Mouse (Mus musculus): ENCODE measurements at regions not wholly inside any gene's neighbourhood (a gene's known extent, or its start where the extent isn't known, plus 50 kb on each side); places are given as distances from the start of the nearest gene placed in this dataset.

DNA sequence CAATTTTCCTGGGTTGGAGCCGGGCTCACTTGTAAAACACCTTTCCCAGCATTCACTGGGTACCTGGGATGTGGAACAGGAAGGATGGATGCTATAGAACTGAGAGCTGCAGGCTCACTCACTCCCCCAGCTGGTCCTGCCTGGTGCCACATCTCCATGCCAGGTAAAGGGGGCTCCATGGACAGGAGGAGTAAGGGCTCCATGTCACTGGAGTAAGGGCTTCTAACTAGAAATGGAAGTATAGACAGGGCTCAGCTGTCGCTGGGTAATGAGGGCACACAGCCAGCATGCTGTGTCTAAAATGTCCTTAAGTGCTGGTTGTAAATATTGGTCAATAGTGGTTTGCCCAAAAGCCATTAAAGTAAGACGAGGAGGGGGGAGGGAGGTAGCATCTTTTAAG, 99.4 kb upstream of the Gpr12 start:
- DNase-seq, result no peak

DNA sequence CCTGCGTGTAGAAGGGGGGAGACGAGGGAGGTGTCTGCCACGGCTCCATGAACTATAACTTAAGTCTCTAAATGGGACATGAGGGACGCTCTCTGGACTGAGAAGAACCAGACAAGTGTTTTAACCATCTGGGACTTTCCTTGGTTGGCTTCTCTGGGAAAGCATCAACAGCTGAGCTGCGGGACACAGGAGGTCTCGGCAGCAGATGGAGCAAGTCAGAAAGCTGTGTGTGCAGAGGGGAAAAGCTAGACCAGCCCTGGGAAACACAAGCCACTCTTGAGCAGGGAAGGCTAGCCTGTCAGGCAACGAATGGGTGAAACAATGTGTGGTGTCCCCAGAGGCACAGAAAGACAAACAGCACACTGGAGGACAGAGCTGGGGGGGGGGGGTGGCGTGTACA, 98.5 kb upstream of the Gpr12 start:
- DNase-seq, result no peak

DNA sequence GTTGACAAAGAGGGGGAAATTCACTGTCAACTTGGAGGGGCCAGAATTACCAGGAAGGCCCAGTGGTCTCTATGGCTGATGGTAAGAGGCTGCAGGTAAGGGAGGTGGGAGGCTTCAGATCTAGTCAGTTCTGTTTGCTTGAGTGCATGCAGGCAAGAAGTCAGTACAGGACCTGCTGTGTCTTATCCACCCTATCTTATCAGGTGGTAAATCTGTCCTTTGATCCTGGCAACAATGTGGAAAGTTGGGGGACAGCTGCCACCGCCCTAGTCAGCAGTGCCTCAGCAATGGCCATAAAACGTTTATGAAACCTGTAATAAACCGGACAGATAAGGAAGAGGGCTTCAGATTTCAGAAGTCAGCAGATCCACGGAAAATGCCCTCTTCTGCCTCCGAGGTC, 97.9 kb upstream of the Gpr12 start:
- no peak for DNase-seq

DNA sequence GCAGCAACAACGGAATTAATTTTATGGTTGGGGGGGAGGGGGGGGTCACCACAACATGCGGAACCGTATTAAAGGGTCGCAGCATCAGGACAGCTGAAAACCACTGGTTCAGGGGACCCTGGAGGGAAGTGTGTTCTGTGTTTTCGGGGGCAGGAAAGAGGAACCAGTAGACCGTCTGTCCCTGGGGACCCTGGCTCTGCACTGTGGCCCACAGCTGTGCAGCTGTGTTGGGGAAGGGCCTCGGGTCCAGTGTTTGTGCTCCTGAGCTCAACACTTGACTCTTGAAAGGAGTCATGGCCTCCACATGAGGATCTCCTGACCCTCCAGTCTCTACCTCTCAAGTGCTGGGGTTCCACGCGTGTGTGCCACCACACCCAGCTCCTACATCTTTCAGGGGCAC, 96.5 kb upstream of the Gpr12 start:
- peak in 1 of 2 experiments; percentile 48 for DNase-seq

DNA sequence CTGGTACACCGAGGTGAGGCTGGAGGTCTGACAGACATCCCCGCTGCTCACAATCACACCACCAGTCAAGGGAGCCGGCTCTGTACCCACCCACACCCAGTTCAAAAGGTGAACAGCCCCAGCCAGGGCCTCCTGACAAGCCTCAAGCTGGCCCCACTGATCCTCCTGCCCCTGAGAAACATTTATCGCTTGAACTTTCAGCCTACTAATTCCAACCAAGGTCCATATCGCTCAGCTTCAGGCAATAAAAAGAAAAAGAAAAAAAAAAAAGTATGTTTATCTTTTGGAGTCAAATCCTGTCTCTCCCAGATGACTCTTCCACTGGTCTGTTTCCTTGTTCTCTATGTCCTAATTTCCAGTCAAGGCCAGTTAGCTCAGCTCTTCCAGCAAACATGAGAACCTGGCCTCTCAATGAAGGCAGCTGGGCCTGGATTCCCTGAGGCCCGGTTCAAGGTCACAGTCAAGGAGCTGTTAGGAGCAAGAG, 94.2 kb upstream of the Gpr12 start:
- DNase-seq, result no peak

DNA sequence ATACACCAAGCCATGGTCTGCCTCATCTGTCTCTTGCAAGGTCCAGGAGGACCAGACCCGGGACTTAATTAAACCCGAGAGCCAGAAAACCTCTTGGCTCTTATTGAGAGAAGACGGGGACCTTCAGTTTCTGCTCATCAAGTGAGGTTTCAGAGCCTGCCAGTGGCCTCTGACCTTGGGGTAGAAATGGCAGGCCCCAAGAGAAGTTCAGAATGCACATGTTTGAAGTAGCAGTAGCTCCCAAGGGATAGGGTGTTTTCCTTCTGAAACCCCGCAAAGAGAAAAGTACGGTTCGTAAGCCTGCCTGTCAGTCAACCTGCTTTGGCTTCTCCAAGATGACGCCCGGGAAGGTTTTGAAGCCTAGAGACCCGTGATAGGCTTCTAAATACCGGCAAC, 93.7 kb upstream of the Gpr12 start:
- DNase-seq, result no peak

DNA sequence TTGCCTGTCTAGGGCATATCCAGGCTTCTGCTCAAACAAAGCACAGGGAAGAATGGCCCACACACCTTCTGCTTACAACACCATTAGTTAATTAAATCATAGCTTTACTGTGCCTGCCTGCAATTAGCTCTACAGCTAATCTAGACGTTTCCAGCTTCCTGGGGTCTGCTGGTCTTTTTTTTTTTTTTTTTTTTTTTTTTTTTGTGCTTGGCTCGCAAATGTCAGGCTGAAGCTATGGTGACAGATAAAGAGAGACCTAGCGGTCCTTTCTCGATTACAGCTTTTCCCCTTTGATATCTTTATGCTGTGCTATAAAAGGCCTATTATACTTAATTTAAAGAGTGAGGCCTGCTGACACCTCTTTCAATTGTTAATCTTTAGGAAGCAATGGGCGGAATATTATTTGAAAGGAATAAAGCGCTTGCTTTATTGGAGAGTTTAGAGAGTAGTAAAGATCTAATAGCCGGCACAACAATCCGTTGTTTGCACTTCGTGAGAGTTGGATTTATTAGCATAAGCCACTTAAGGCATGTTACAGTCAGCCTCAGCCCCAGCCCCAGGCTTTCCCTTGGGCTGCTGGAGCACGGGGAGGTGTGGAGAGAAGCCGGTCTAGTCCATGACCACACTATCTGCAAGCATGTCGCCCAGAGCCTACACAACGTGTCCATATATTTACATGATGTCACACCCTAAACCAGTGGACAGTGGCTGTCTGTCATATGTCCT, 93.2 kb upstream of the Gpr12 start:
- no peak for DNase-seq

DNA sequence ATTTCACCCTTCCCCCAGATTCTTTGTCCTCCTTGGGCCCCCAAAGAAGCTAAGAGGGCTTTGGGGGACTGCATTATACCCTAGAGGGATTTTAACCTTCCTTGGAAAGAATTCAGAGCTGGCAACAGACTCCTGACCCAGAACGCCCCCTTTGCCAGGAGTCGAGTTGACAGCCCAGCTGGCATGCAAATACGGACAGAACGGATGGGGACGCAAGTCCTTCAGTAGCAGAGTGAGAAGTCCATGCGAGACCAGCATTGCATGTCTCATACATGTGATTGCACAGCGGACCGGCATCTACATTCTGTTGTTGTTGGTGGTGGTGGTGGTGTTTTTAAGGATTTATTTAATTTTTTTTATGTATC, 92.1 kb upstream of the Gpr12 start:
- no peak for DNase-seq

DNA sequence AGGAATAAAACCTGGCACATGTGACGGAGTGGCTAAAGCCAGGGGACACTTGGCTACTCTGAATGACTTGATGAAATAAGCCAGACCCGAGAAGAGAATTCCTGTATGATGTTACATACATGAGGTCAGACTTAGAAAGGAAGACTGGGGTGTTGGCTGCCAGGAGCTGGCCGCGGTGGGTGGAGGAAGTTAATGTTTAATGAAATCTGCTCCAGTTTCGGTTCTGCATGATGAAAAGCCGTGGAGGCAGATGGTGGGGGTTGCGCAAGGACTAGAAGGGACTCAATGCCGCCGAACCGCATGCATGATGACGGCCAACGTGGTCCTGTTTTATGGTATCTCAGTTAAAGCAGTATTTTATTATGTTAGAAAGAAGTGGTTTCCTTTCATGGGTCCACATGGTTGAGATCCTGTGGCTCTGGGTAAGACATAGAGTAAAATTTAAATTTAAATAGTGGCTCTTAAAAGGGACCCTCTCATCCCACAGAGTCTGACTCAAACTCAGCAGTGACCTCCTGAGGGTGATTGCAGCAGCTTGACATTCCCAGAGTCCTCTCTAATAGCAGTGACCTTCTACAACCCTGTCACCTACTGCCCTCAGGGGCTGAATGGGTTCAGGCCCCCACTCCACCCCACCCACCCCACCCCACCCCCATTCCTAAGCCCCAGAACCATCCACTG, 91.6 kb upstream of the Gpr12 start:
- DNase-seq, result peak; percentile 80 to 83

DNA sequence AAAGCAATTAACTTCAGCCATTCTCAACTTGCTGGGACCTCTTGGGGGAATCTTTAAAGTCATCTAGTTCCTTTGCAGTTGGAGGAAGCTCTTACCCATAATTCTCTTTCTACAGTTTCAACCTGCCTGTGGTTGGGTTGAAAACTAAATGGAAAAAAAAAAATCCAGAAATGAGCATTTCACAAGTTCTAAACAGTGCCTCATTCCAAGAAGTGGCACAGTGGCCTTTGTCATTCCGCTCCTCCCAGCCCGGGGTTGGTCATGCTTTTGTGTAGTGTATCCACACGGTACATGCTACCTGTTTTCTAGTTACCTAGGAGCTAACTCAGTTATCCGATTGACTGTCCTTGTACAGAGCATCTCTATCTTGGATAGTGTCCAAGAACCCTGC, 90.8 kb upstream of the Gpr12 start:
- no peak for DNase-seq

DNA sequence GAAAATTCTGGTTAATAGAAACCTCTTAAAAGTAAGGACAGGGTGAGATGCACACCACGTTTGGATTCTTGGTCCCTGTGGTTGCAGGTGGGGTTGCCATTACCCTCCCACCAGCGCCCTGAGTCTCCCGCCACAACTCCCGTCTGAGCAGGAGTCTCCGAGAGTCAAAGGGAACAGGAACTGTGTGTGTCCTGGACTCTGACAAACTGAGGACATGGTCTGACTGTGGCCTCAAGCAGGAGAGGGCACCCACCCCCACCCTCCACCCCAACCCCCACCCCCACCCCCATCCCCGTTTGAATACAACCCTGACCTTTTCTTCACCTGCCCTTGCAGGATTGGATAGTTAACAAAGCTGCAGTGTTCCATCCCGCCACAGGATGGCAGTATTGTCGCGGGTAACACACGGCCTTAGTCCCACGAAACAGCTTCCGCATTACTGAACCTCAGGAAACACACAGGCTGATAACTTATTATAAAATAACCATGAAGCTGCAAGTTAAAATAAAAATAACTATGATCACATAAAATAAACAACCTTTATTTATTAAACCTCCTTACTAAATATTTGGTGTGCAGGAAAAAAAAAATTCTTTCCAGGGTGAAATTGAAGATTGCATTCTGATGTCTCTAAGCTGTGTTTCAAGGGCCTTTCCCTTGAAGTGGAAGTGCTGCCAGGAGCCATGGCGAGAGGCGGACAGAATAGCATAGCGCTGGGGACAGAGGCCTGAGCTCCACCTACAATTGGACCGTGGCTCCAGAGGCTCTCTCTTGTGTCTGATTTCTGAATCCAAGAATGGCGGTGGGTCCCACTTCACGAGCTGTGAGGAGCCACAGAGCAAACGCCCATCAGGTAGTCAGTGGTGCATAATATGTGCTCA, 90.2 kb upstream of the Gpr12 start:
- peak; percentile 66 to 83 for DNase-seq

DNA sequence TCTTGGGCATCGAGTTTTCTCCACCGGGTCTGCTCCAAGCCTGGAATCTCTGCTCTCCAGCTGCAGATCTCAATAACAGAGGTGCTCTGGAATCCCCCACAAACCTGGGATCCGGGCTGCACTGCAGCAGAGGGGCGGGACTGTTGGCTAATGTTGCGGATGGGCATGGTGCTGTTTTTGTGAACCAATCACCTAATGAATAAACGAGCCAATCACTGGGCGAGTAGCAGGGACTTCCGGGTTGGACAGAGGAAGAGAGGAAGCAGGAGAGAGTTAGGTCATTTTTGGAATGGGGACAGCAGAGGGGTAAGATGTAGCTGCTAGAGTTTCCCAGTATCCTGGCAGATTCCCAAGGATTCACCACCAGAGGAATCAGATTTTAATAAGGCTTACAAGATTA, 76.7 kb upstream of the Gpr12 start:
- DNase-seq, result no peak

DNA sequence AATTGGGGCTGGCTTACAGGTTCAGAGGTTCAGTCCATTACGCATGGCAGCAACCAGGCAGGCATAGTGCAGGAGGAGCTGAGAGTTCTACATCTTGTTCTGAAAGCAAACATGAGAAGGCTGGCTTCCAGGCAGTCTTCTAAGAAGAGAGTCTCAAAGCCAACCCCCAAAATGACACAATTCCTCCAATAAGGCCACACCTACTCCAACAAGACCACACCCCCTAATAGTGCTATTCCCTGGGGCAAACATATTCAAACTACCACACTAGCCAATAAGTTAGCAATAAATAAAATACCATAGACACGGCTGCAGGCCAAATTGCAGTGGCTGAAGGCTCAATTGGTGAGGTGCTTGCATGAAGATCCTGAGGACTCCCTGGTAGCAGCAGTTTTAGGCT, 72.2 kb upstream of the Gpr12 start:
- DNase-seq, result no peak

DNA sequence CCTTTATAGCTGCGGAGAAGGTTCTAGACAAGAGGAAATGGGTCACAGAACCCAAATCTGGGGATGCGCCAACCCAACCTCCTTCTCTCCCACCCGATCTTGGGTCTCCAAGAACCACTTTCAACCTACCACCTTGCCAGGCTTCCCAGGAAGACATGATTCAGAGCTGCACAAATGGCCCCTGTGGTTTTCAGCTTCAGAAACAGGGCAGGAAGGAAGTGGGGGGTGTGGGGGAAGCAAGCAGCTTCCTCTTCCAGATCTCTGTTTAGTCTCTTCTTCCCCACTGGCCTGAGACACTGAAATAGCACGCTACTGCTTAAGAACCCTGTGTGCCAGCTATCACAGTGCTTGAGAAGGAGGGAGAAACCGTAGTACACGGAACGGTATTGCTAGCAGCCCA, 70.4 kb upstream of the Gpr12 start:
- DNase-seq, result peak in 1 of 2 experiments; percentile 23

DNA sequence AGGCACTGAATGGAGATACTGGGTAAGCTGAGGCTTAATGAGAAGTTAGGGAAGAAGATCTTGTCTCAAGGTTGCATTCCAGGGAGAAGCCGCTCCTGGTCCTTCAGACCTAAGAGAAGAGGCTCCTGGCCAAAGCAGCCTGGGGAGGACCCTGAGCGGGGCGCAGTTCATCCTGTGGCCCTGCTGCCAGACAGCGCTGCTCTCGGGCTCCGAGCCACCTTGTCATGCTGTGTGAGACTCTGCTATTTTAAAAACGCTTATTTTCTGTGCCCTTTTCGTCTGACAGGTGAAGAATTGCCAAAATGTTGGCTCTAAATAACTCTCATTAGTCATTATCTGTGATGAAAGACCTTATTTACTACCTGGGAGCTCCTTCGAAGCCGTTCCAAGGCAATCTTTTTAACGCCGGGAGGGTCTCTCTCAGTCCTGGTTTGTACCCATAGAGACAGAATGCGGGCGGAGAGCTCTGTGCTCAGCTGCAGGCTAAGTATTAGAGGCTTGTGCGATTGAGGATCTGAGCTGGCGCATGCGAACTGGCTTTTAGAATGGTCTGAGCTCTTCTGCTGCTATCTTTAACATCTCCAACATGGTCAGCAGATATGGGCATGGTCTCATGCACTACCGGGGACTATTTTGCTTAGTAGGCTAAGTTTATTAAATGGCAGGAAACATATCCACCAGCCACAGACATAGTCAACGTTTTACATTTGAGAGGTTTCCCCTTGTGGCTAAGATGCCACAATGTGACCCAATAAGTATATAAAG, 68.8 kb upstream of the Gpr12 start:
- DNase-seq, result peak in 1 of 2 experiments; percentile 12

DNA sequence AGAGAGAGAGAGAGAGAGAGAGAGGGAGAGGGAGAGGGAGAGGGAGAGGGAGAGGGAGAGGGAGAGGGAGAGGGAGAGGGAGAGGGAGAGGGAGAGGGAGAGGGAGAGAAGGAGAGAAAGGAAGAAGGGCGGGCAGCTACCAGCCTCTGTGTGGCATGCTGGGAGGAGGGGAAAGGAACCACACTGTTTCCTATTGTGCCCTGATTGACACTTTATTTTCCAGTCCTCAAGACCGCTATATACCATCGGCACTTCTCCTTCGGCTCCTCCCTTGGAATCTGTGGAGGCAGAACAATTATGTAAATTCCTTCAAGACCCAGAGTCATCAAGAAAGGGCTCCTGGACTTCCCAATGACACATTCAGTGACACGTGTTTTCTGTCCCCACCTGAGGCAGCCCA, 67.8 kb upstream of the Gpr12 start:
- DNase-seq, result peak in 1 of 2 experiments; percentile 4

DNA sequence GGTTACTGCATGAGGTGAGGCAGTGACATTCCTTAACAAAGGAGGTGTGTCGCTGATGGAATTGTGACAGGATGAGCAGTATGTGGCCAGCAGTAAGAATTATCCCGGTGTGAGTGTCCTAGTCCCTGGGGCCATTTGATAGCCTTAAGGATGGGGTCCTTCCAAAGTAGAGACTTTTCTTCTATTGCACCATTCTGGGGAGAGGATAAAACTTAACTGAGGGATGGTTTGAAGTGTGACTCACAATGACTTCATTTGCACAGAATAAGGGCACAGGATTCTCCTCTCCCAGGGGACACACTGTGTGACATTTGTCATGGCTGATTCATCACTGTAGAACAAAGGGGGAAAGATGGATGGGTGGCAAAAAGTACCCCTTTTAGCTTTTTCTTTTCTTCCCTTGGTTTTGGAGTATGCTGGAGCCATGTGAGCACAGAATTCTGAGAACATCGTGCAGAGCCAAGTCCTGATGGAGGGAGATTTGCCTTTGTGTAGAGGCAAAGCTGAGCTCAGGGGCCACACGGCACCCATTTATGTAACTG, 63.6 kb upstream of the Gpr12 start:
- DNase-seq, result no peak

DNA sequence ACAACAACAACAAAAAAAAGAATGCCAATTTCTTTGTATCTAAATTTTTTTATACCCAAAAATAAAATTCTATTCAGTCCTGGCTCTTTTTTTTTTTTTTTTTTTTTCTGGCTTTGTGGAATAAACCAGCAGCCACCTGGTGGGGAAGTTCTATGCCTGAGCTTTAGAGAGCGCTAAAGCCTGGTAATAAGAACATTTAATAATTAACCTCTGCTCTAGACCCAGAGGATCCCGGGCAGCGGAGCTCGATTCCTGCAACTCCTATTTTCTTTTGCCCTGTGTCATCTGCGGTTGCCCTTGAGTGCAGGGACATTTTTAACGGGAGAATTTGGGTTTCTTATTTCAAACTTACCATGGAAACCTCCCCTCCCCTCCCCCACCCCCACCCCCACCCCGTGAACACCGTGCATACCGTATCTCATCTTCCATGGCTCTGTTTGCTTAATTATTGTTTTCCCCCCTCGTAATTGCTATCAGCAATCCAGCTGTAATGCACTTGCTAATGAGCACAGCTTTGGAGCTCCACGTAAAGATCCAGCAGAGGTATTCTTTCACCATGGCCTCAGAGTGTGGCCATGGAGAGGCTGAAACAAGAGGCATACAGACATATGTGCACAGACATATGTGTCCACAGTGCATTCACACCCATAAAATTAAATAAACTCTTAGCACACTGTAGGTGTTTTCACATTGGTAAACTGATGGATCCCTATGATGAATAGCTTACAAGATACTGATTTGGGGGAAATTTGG, 62.8 kb upstream of the Gpr12 start:
- DNase-seq, result no peak

DNA sequence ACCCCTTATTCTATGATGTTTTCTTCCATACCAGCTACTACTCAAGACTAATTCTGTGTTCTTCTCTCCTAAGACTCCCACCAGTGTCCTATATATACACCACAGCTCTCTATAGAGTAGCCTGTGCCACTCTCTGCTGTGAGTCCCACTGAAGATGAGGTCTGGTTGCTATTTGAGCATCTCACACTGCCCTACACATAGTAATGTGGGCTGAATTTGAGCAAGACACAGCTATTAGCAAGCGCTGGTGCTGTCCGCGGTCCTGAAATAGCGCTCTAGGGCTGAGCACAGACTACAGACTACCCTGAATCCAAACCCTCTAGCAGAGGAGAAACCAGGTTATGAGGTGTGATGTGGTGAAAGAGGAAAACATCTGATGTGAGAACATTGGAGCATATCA, 59.5 kb upstream of the Gpr12 start:
- DNase-seq, result peak; percentile 46 to 60

DNA sequence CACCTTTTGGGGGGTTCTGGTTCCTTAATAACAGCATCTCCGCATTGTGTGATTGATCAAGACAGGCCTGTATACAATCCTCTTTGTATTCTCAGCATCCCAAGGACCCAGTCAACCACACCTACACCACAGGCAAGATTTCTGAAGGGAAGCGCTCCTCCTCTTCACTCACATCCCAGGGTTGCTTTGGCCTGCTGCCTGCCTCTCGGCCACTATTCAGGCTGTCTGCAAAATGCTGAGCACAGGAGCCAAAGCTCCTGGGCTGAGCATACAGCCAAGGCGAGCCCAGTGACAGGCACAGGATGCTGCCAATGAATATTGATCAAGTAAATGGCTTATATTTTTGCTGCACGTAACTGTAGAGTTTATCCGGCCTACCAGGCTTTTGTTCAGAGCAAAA, 56.9 kb upstream of the Gpr12 start:
- DNase-seq, result no peak

DNA sequence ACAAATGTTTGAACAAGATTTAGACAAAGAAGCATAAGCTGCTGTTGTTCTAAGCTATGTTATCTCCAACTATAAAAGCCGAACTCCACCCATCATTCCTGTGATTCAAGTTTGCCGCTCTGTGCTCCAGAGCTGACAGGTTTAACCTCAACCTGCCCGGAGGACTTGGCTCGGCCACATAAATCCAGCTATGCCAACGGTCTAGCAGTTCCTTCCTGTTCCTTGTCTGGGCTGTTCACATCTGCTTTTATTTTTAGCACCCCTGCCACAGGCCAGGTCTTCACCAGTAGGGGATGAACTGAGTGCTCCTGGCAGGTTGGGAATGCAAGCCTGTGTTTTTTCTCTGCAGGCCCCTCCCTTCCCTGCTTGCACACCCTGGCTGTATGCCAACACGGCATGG, 51.8 kb upstream of the Gpr12 start:
- no peak for DNase-seq
